Mouse (Mus musculus): ENCODE measurements around the gene Bcl2a1a. TPM values are rescaled to one million over a fixed set of nuclear protein-coding genes. Genes with fewer than 3 reads are reported as not detected.
"Not testable (repeated sequence)": the region's sequence is repeated elsewhere in the genome, so short reads cannot be mapped to it uniquely, and the experiment has no call there.

Gene Bcl2a1a
- polyA plus RNA-seq, 1 experiment from 2014 or later, result not detected

DNA sequence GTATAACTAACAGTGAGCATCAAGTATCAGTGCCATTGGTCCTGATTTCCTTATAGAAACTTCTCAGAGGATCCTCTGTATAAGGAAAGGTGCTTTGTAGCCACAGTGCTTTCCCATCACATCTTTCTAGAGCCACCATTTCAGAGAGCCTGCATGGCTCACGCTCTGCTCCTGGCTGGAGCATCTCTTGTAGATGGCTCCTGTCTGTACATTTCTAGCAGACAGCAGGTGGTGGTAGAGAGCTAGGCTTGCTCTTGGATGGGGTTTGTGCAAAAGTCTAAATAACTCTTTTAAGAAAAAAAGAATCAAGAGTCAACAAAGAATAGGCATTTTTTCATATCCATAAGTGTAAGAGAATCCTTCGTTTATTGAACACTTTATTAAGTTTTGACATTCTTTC is 12.8 kb downstream of the Bcl2a1a start:
- not testable (repeated sequence) for H3K27ac ChIP-seq (ENCODE audit: low read length); ATAC-seq; H3K4me3 ChIP-seq (ENCODE audit: low read depth, low read length); H3K9ac ChIP-seq (ENCODE audit: low read depth, low read length); H3K4me2 ChIP-seq (ENCODE audit: low read length); H3K4me1 ChIP-seq (ENCODE audit: control insufficient read depth, insufficient read depth, low read length); H3K9me3 ChIP-seq (replicated peaks; ENCODE audit: control insufficient read depth, low read length, poor library complexity, severe bottlenecking); H3K36me3 ChIP-seq (ENCODE audit: control insufficient read depth, insufficient read depth, low read length); H3K27me3 ChIP-seq (ENCODE audit: control insufficient read depth, insufficient read depth, low read depth, low read length)
- WGBS, result no CpG with 5 or more reads among the region's 2 CpGs

DNA sequence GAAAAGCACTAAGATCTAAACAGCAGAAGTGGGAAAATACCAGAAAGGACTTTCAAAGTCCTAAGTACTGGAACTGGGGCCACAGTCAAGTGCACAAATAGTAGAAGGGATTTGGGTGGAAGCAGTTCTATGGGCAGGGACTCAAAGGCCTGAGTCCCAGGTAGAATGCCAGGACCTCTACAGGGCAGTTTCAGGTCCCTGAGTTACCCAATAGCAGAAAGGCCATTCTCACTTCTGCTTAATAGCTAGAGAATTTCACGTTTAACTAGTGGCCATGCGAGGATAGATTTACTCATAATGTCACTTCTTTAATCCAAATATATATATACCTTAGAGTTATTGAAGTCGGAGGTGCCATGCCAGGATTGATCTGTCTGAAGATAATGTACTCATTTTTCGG is 20.2 kb downstream of the Bcl2a1a start:
- H3K27me3 ChIP-seq (ENCODE audit: control insufficient read depth, insufficient read depth, low read depth, low read length); H3K36me3 ChIP-seq (ENCODE audit: control insufficient read depth, insufficient read depth, low read length); ATAC-seq; H3K4me2 ChIP-seq (ENCODE audit: low read length); H3K4me1 ChIP-seq (ENCODE audit: control insufficient read depth, insufficient read depth, low read length); H3K9ac ChIP-seq (ENCODE audit: low read depth, low read length); H3K27ac ChIP-seq (ENCODE audit: low read length); H3K4me3 ChIP-seq (ENCODE audit: low read depth, low read length); H3K9me3 ChIP-seq (replicated peaks; ENCODE audit: control insufficient read depth, low read length, poor library complexity, severe bottlenecking): not testable (repeated sequence)
- 84% methylated on average over 4 of the region's 4 CpGs for WGBS

DNA sequence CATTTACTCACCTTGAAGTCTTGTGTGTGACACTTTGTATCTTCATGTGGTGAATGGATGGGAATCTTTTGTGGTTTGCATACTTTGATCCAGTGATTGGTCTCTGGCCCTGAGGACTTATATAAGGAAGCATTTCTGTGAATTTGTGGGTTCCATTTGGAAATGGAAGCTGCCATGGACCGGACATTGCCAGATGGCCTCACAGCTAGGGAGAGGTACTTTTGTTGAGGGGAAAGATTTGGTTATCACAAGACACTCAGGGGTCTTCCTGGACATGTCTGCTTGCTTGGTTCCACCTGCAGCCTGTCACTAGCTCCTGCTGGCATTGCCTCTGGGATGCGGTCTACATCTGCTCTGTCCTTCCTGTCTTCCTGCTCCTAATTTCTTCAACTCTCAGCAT is 23.1 kb downstream of the Bcl2a1a start:
- H3K27me3 ChIP-seq (ENCODE audit: control insufficient read depth, insufficient read depth, low read depth, low read length); H3K36me3 ChIP-seq (ENCODE audit: control insufficient read depth, insufficient read depth, low read length); H3K9me3 ChIP-seq (replicated peaks; ENCODE audit: control insufficient read depth, low read length, poor library complexity, severe bottlenecking); H3K27ac ChIP-seq (ENCODE audit: low read length); H3K4me3 ChIP-seq (ENCODE audit: low read depth, low read length); H3K4me2 ChIP-seq (ENCODE audit: low read length); H3K9ac ChIP-seq (ENCODE audit: low read depth, low read length); ATAC-seq; H3K4me1 ChIP-seq (ENCODE audit: control insufficient read depth, insufficient read depth, low read length): not testable (repeated sequence)
- 97% methylated on average over 2 of the region's 2 CpGs for WGBS

DNA sequence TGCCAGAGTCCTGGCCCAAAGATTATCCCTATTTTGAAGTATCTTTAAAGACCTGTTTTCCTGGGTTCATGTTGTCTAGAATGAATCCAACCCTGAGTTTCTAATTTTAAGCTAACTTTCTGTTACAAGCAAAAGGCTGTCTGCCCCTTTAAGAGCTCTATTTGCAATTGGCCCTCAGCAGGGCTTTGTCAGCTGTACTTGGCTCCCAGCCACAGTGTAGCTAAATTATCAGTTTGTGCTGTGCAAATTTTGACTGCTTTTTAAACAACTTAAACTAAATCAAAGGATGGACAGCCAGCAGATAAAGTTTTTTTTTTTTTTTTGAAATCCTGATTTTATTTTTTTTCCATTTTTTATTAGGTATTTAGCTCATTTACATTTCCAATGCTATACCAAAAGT is 44.8 kb downstream of the Bcl2a1a start:
- H3K4me2 ChIP-seq (ENCODE audit: low read length); H3K4me1 ChIP-seq (ENCODE audit: control insufficient read depth, insufficient read depth, low read length); H3K27me3 ChIP-seq (ENCODE audit: control insufficient read depth, insufficient read depth, low read depth, low read length); H3K27ac ChIP-seq (ENCODE audit: low read length); H3K36me3 ChIP-seq (ENCODE audit: control insufficient read depth, insufficient read depth, low read length); H3K4me3 ChIP-seq (ENCODE audit: low read depth, low read length); ATAC-seq; H3K9ac ChIP-seq (ENCODE audit: low read depth, low read length); H3K9me3 ChIP-seq (replicated peaks; ENCODE audit: control insufficient read depth, low read length, poor library complexity, severe bottlenecking): not testable (repeated sequence)

Other genes with a start within 250 kb of the Bcl2a1a start
- gene Mthfsl, start 236.6 kb upstream of the Bcl2a1a start, polyA plus RNA-seq (2015; fragmentation: Nextera tagmentation; extraction: Ambion mirVana), result 33.0 and 37.9 TPM in 2 replicates
- gene Bcl2a1d, start 225.0 kb upstream of the Bcl2a1a start, polyA plus RNA-seq (2015; fragmentation: Nextera tagmentation; extraction: Ambion mirVana), result 0.32 TPM in 1 of 2 replicates, not detected in the other
- not detected in 2 replicates for gene Trim43c, start 117.7 kb upstream of the Bcl2a1a start, polyA plus RNA-seq (2015; fragmentation: Nextera tagmentation; extraction: Ambion mirVana)
- not detected in 2 replicates for gene Trim43b, start 135.9 kb downstream of the Bcl2a1a start, polyA plus RNA-seq (2015; fragmentation: Nextera tagmentation; extraction: Ambion mirVana)
- 1.4 and 2.2 TPM in 2 replicates for gene Bcl2a1b, start 242.3 kb downstream of the Bcl2a1a start, polyA plus RNA-seq (2015; fragmentation: Nextera tagmentation; extraction: Ambion mirVana)
- gene Gm29094, start 242.5 kb downstream of the Bcl2a1a start, polyA plus RNA-seq (2015; fragmentation: Nextera tagmentation; extraction: Ambion mirVana), result not detected in 2 replicates